19 mouse cellular contexts compared by ENCODE assay signal in genomic region chr3:52539813-52540378, GRCm38 (mm10).
DNase-seq lines count a peak whose midpoint lies in the region; ATAC-seq and TF ChIP-seq lines count a peak whose summit lies in the region.
"Had no signal": no experiment of that assay in that cellular context is flagged by ENCODE, and none has a peak within 500 bp of the region (broad histone marks: within the 10 kb centered on the region; RNA-seq: fewer than 3 reads in every experiment).

No protein-coding gene starts in this region.

- no peak overlapping the region for H3K4me3 ChIP-seq in kidney, postnatal 0 days (replicated peaks; ENCODE audit: low read depth, low read length)
- H3K4me3 ChIP-seq in kidney, embryonic 15.5 days (replicated peaks), result no peak overlapping the region
- H3K4me3 ChIP-seq in limb, embryonic 10.5 days, result no peak overlapping the region
- H3K4me3 ChIP-seq in midbrain, embryonic 10.5 days, result no peak overlapping the region
- H3K4me3 ChIP-seq: forebrain, embryonic 12.5 days; heart, embryonic 15.5 days had no signal

- no peak for ATAC-seq in kidney, postnatal 0 days (replicated peaks; ENCODE audit: low FRiP score, low read depth)
- no peak for ATAC-seq in kidney, embryonic 15.5 days (replicated peaks; ENCODE audit: low FRiP score)
- ATAC-seq: intestine, postnatal 0 days had no signal

- no peak overlapping the region for H3K4me2 ChIP-seq in kidney, postnatal 0 days (ENCODE audit: low read length)
- H3K4me2 ChIP-seq in kidney, embryonic 15.5 days, result no peak overlapping the region
- H3K4me2 ChIP-seq: forebrain, embryonic 12.5 days; heart, embryonic 15.5 days; hindbrain, embryonic 14.5 days; liver, embryonic 11.5 days had no signal

- 0 out of 2 replicates have a peak, but pooled peaks cover 6% of the 10 kb centered on the region for H3K4me1 ChIP-seq in kidney, postnatal 0 days (replicated peaks; ENCODE audit: insufficient read depth, low read length)
- H3K4me1 ChIP-seq in kidney, embryonic 15.5 days, result peaks cover 27% of the 10 kb centered on the region
- peaks cover 56% of the 10 kb centered on the region for H3K4me1 ChIP-seq in limb, embryonic 10.5 days
- H3K4me1 ChIP-seq in midbrain, embryonic 10.5 days, result peaks cover 26% of the 10 kb centered on the region

- no peaks in the 10 kb centered on the region for H3K9me3 ChIP-seq in kidney, postnatal 0 days (replicated peaks; ENCODE audit: low read length)
- H3K9me3 ChIP-seq in kidney, embryonic 15.5 days (replicated peaks), result no peaks in the 10 kb centered on the region
- H3K9me3 ChIP-seq in limb, embryonic 10.5 days (replicated peaks), result no peaks in the 10 kb centered on the region
- no peaks in the 10 kb centered on the region for H3K9me3 ChIP-seq in midbrain, embryonic 10.5 days (replicated peaks)
- H3K9me3 ChIP-seq: forebrain, embryonic 12.5 days; heart, embryonic 15.5 days had no signal

- no peak for TF ChIP-seq CTCF in kidney, postnatal 0 days (IDR thresholded peaks at IDR 0.05; ENCODE audit: low read depth)
- TF ChIP-seq CTCF in brain, embryonic 14.5 days (IDR thresholded peaks at IDR 0.05; ENCODE audit: borderline replicate concordance, extremely low read depth, insufficient read depth, insufficient read length), result no peak

- no peak for TF ChIP-seq POLR2A in brain, embryonic 14.5 days (IDR thresholded peaks at IDR 0.05; ENCODE audit: borderline replicate concordance, extremely low read depth, insufficient read depth, insufficient read length, poor library complexity, severe bottlenecking)

- H3K27me3 ChIP-seq in kidney, postnatal 0 days (ENCODE audit: insufficient read depth, low read length), result no peaks in the 10 kb centered on the region
- H3K27me3 ChIP-seq in kidney, embryonic 15.5 days, result no peaks in the 10 kb centered on the region
- no peaks in the 10 kb centered on the region for H3K27me3 ChIP-seq in limb, embryonic 10.5 days (ENCODE audit: low read depth, poor library complexity, severe bottlenecking)
- no peaks in the 10 kb centered on the region for H3K27me3 ChIP-seq in midbrain, embryonic 10.5 days (ENCODE audit: low read depth, poor library complexity, severe bottlenecking)
- H3K27me3 ChIP-seq: CH12.LX had no signal

- H3K36me3 ChIP-seq in kidney, postnatal 0 days (ENCODE audit: insufficient read depth, low read length), result no peaks in the 10 kb centered on the region
- no peaks in the 10 kb centered on the region for H3K36me3 ChIP-seq in kidney, embryonic 15.5 days
- no peaks in the 10 kb centered on the region for H3K36me3 ChIP-seq in limb, embryonic 10.5 days
- H3K36me3 ChIP-seq in midbrain, embryonic 10.5 days, result no peaks in the 10 kb centered on the region
- H3K36me3 ChIP-seq: forebrain, embryonic 12.5 days; heart, embryonic 15.5 days had no signal

- DNase-seq in kidney, postnatal 0 days (ENCODE audit: low spot score), result peak; percentile 42
- peak; percentile 3 for DNase-seq in brain, embryonic 14.5 days (ENCODE audit: low read depth)
- DNase-seq in embryo, embryonic 11 days, result peak; percentile 63
- DNase-seq in limb, embryonic 10.5 days (ENCODE audit: low spot score), result no peak
- DNase-seq in ovary, postnatal 10 days (ENCODE audit: low spot score), result no peak
- DNase-seq in right cerebral cortex, postnatal 4 days, result no peak
- DNase-seq in midbrain, embryonic 10.5 days (ENCODE audit: low spot score), result no peak
- DNase-seq: adrenal gland, postnatal 36 days; cerebellum, adult 9-11 months; lung, postnatal 4 days; midbrain, embryonic 14.5 days; thymus, postnatal 36 days had no signal

- 43% methylated on average over 10 of the region's 10 CpGs for WGBS in kidney, postnatal 0 days
- WGBS in kidney, embryonic 15.5 days, result 38% methylated on average over 10 of the region's 10 CpGs
- 40% methylated on average over 10 of the region's 10 CpGs for WGBS in limb, embryonic 10.5 days
- WGBS in midbrain, embryonic 10.5 days, result 63% methylated on average over 10 of the region's 10 CpGs

- H3K27ac ChIP-seq in kidney, postnatal 0 days, result no peak overlapping the region
- H3K27ac ChIP-seq in kidney, embryonic 15.5 days, result no peak overlapping the region
- peak overlapping the region; percentile 62; the same call in 1 of the 2 replicates for H3K27ac ChIP-seq in limb, embryonic 10.5 days
- no peak overlapping the region for H3K27ac ChIP-seq in midbrain, embryonic 10.5 days (replicated peaks)
- H3K27ac ChIP-seq: forebrain, embryonic 12.5 days; heart, embryonic 15.5 days; hindbrain, embryonic 14.5 days had no signal

- H3K9ac ChIP-seq in kidney, postnatal 0 days (ENCODE audit: low read depth, low read length), result no peak overlapping the region
- no peak overlapping the region for H3K9ac ChIP-seq in kidney, embryonic 15.5 days
- H3K9ac ChIP-seq: forebrain, embryonic 12.5 days; heart, embryonic 15.5 days; hindbrain, embryonic 14.5 days had no signal

Comparison
In these comparisons a context has a peak if more than half of its experiments do, and no peak if none do; other contexts are left out.
1. DNase-seq: peak in kidney, postnatal 0 days (single experiment), brain, embryonic 14.5 days (single experiment) and embryo, embryonic 11 days (single experiment); none in limb, embryonic 10.5 days (single experiment), ovary, postnatal 10 days (single experiment), right cerebral cortex, postnatal 4 days (single experiment) and midbrain, embryonic 10.5 days (single experiment).